Mouse (Mus musculus) C3H10T1/2 (cell line): ENCODE results near the gene Defa23. TPM values are rescaled to one million over a fixed set of nuclear protein-coding genes. Genes with fewer than 3 reads are reported as not detected.

ENCODE experiments used
- polyA plus RNA-seq, 2 experiments: library from polyadenylated mRNA; unstranded; fragments of >200 nt; fragmentation: generic; extraction: Trizol; gene quantifications; one replicate each; pipeline ENCODE4 v1.2.1; 2012; ENCODE audit warnings: missing spikeins in 2 of 2

Gene Defa23
- polyA plus RNA-seq: not detected

DNA sequence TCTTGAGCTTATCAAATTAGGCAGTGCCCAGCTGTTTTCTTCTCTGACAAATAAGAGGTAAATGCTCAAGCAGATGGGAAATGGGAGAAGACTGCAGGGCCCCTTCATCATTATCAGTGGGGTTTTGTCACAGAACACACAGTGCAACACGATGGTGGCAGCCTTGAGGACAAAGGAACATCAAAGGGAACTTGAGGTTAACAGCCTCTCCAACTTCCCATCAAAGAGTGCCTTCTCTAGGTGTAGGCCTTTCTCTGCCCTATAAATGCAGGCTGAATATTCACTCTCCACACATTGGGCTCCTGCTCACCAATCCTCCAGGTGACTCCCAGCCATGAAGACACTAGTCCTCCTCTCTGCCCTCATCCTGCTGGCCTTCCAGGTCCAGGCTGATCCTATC lies at the start of gene Defa23:
Gene Defa23 (plus strand): TSS at position 301 of the 400 bp plus-strand sequence.

DNA sequence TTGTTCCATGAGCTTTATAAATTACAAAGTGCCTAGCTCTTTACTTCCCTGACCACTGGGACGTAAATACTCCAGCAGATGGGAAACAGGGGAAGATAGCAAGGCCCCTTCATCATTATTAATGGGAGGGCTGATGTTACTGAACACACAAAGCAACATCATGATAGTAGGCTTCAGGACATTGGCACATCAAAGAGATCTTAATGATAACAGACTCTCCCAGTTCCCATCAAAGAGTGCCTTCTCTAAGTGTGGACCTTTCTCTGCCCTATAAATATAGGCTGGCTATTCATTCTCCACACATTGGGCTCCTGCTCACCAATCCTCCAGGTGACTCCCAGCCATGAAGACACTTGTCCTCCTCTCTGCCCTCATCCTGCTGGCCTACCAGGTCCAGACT lies 29.6 kb upstream of the Defa23 start, which contains the start of gene Defa21:
Gene Defa21 (plus strand): TSS at position 301 of the 400 bp plus-strand sequence.

DNA sequence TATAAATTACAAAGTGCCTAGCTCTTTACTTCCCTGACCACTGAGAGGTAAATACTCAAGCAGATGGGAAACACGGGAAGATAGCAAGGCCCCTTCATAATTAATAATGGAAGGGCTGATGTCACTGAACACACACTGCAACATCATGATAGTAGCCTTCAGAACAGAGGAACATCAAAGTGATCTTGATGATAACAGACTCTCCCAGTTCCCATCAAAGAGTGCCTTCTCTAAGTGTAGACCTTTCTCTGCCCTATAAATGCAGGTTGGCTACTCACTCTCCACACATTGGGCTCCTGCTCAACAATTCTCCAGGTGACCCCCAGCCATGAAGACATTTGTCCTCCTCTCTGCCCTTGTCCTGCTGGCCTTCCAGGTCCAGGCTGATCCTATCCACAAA lies 9.9 kb downstream of the Defa23 start, which contains the start of gene Defa35:
Gene Defa35 (plus strand): TSS at position 301 of the 400 bp plus-strand sequence.

DNA sequence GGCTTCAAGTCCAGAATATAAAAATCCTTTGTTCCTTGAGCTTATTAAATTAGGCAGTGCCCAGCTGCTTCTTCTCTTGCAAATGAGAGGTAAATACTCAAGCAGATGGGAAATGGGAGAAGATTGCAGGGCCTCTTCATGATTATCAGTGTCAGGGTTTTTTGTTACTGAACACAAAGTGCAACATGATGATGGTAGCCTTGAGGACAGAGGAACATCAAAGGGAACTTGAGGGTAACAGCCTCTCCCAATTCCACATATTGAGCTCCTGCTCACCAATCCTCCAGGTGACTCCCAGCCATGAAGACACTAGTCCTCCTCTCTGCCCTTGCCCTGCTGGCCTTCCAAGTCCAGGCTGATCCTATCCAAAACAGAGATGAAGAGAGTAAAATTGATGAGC lies 29.3 kb downstream of the Defa23 start, which contains the start of gene Defa25:
Gene Defa25 (plus strand): TSS at position 301 of the 400 bp plus-strand sequence.

DNA sequence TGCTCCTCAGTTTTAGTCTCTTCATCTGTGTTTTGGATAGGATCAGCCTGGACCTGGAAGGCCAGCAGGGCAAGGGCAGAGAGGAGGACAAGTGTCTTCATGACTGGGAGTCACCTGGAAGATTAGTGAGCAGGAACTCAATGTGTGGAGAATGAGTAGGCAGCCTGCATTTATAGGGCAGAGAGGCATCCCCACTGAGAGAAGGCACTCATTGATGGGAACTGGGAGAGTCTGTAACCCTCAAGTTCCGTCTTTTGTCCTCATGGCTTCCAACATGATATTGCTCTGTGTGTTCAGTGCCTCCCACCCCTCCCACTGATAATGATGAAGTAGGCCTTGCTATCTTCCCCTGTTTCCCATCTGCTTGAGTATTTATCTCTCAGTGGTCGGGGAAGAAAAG lies 41.1 kb downstream of the Defa23 start, which contains the start of gene Gm14851:
Gene Gm14851 (minus strand): TSS at position 101 of the 400 bp plus-strand sequence.

Other genes with a start within 250 kb of the Defa23 start
- gene Defb33, start 162.4 kb upstream of the Defa23 start, polyA plus RNA-seq: not detected
- gene Gm15056, start 152.4 kb upstream of the Defa23 start, polyA plus RNA-seq: not detected
- gene Gm6040, start 133.0 kb upstream of the Defa23 start, polyA plus RNA-seq: not detected
- gene AY761185, start 110.3 kb upstream of the Defa23 start, polyA plus RNA-seq: not detected
- gene Defa21, start 29.5 kb upstream of the Defa23 start, polyA plus RNA-seq: not detected
- not detected for gene Defa35, start 10.0 kb downstream of the Defa23 start, polyA plus RNA-seq
- gene Defa25, start 29.4 kb downstream of the Defa23 start, polyA plus RNA-seq: not detected
- gene Gm14851, start 41.0 kb downstream of the Defa23 start, polyA plus RNA-seq: not detected
- not detected for gene Defa30, start 79.6 kb downstream of the Defa23 start, polyA plus RNA-seq
- gene Defa22, start 107.2 kb downstream of the Defa23 start, polyA plus RNA-seq: not detected
- not detected for gene Defa31, start 136.6 kb downstream of the Defa23 start, polyA plus RNA-seq
- not detected for gene Gm15293, start 146.5 kb downstream of the Defa23 start, polyA plus RNA-seq
- not detected for gene Gm15292, start 194.7 kb downstream of the Defa23 start, polyA plus RNA-seq